Mouse (Mus musculus): ENCODE measurements around the gene Wdpcp. TPM values are rescaled to one million over a fixed set of nuclear protein-coding genes. Genes with fewer than 3 reads are reported as not detected.
"Not testable (repeated sequence)": the region's sequence is repeated elsewhere in the genome, so short reads cannot be mapped to it uniquely, and the experiment has no call there.

The Wdpcp gene
- 9.0 and 10.3 TPM in 2 replicates for polyA plus RNA-seq (2014; fragmentation: Nextera tagmentation; extraction: Ambion mirVana)

DNA sequence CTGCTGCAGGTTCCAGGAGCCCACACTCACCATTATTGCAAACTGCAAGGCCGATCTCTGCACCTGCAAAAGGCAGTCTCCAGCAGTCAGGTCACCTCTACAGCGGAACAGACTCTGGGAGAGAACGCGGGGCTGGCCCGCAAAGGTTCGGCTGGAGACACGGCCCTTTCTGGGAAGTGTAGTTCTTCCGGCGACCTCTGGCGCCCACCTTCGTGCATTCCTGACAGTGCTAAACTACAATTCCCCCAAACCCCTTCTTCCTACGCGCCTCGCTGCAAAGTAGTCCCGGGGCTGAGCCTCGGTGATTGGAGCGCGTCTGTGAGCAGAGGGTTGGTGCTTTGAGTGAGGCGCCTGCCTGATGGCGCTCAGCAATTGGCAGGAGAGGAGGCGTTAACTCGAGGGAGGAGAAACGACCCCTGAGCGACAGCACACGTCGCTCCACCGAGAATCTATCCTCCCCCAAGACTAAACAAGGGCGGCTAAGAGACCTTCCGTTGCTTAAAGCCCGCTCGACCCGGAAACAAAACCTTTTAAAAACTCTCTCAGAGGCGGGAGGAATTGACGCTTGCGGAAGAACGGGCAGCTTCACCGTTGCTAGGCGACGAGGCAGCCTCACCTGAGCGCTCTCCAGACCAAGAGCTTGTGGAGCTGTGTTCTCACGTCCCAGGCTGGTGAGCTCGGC is at the start of gene Wdpcp, which contains the start of gene Mdh1:
Gene Wdpcp (plus strand): TSS at position 536 of the 682 bp plus-strand sequence.
Gene Mdh1 (minus strand): TSS at position 668 of the 682 bp plus-strand sequence.
- H3K4me2 ChIP-seq (ENCODE audit: low read depth, low read length) = peak within 1 kb of the TSS; percentile 67
- DNase-seq (ENCODE audit: low spot score) (peak; percentile 99), ATAC-seq (ENCODE audit: low read depth) (peak; percentile 99)
- peak within 1 kb of the TSS; percentile 74 for H3K9ac ChIP-seq (ENCODE audit: low read depth, low read length)
- peak within 1 kb of the TSS; percentile 86 for H3K4me3 ChIP-seq (ENCODE audit: low read depth, low read length)
- under 1% methylated on average over 41 of the region's 42 CpGs for WGBS
- no peaks in the 10 kb centered on the region for H3K9me3 ChIP-seq (ENCODE audit: control insufficient read depth, low read length)
- H3K27ac ChIP-seq (replicated peaks; ENCODE audit: low read depth, low read length) = peak within 1 kb of the TSS; percentile 70
- no peaks in the 10 kb centered on the region for H3K27me3 ChIP-seq (replicated peaks; ENCODE audit: control insufficient read depth, insufficient read depth, low read length)
- H3K36me3 ChIP-seq (ENCODE audit: control insufficient read depth, insufficient read depth, low read length) = peaks cover 2% of the 10 kb centered on the region; the same call in 1 of the 2 replicates
- H3K4me1 ChIP-seq (ENCODE audit: control insufficient read depth, insufficient read depth, low read length) = peaks cover 7% of the 10 kb centered on the region

DNA sequence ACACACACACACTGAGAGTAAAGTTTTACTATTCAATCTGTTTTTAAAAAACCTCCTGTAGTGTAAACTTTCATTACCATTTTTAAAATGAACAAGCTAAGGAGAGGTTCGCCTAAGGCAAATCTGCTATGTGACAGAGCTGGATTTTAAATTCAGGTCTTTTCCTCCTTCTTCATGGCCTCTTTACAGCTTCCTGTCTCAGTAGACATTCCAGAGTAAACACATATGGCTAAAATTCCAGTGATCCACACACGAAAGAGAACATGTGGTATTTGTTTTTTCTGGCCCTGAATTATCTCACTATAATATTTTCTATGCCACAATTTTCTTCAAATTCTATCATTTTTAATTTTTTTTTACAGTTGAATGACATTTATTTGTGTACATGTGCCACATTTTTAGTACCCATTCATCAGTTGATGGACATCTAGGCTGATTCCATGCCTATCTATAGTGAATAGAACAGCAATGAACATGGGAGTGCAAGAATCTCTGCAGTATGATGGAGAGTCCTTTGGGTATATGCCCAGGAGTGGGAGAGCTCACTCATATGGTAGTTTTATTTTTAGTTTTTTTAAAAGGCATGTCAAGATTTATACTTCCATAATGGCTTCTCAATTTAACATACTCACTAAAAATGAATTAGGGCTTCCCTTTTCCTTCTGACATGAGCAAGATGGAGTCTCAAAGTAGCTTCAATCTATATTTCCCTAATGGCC is 43.2 kb upstream of the Wdpcp start:
- Histone ChIP-seq H3K27ac (replicated peaks; ENCODE audit: low read depth, low read length) (no peak overlapping the region; the same call in 1 of the 2 replicates), H3K4me3 (ENCODE audit: low read depth, low read length) (no peak overlapping the region), H3K27me3 (replicated peaks; ENCODE audit: control insufficient read depth, insufficient read depth, low read length) (no peaks in the 10 kb centered on the region), H3K36me3 (ENCODE audit: control insufficient read depth, insufficient read depth, low read length) (no peaks in the 10 kb centered on the region), H3K9ac (ENCODE audit: low read depth, low read length) (no peak overlapping the region), H3K4me1 (ENCODE audit: control insufficient read depth, insufficient read depth, low read length) (no peaks in the 10 kb centered on the region), H3K4me2 (ENCODE audit: low read depth, low read length) (no peak overlapping the region), H3K9me3 (ENCODE audit: control insufficient read depth, low read length) (no peaks in the 10 kb centered on the region)
- DNase-seq (ENCODE audit: low spot score) = peak; percentile 26
- 23% methylated on average over 2 of the region's 2 CpGs for WGBS
- no peak for ATAC-seq (ENCODE audit: low read depth)

DNA sequence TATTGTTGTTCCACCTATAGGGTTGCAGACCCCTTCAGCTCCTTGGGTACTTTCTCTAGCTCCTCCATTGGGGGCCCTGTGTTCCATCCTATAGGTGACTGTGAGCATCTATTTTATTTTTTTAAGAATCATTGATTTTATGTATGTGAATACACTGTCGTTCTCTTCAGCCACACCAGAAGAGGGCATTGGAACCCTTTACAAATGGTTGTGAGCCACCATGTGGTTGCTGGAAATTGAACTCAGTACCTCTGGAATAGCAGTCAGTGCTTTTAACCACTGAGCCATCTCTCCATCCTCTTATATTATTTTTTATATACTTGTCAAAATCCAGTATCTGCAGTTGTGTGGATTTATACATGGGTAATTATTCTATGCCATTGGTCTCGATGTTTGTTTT is 41.2 kb upstream of the Wdpcp start:
- H3K4me3 ChIP-seq (ENCODE audit: low read depth, low read length); H3K27ac ChIP-seq (replicated peaks; ENCODE audit: low read depth, low read length); DNase-seq (ENCODE audit: low spot score); H3K9me3 ChIP-seq (ENCODE audit: control insufficient read depth, low read length); H3K36me3 ChIP-seq (ENCODE audit: control insufficient read depth, insufficient read depth, low read length); ATAC-seq (ENCODE audit: low read depth); H3K4me2 ChIP-seq (ENCODE audit: low read depth, low read length); H3K4me1 ChIP-seq (ENCODE audit: control insufficient read depth, insufficient read depth, low read length); H3K9ac ChIP-seq (ENCODE audit: low read depth, low read length); H3K27me3 ChIP-seq (replicated peaks; ENCODE audit: control insufficient read depth, insufficient read depth, low read length): not testable (repeated sequence)
- 81% methylated on average over 2 of the region's 2 CpGs for WGBS

DNA sequence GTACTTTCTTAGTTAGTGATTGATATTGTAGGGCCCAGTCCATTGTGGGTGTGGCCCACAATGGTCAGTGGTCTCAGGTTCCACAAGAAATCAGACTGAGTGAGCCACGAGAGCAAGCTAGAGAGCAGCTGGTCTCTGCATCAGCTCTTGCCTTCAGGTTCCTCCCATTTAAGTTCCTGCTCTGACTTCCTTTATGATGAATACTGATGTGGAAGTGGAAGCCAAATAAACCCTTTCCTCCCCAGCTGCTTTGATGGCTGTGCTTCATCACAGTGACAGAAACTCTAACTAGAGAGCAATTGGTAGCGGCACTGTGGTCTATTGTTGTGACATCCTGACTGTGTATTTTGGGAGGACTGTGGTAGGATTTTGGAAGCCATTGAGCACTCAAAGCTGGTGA is 32.0 kb upstream of the Wdpcp start:
- Histone ChIP-seq H3K4me3 (ENCODE audit: low read depth, low read length) (no peak overlapping the region), H3K4me2 (ENCODE audit: low read depth, low read length) (no peak overlapping the region), H3K27me3 (replicated peaks; ENCODE audit: control insufficient read depth, insufficient read depth, low read length) (no peaks in the 10 kb centered on the region), H3K36me3 (ENCODE audit: control insufficient read depth, insufficient read depth, low read length) (no peaks in the 10 kb centered on the region), H3K27ac (replicated peaks; ENCODE audit: low read depth, low read length) (no peak overlapping the region), H3K9ac (ENCODE audit: low read depth, low read length) (no peak overlapping the region), H3K9me3 (ENCODE audit: control insufficient read depth, low read length) (no peaks in the 10 kb centered on the region), H3K4me1 (ENCODE audit: control insufficient read depth, insufficient read depth, low read length) (no peaks in the 10 kb centered on the region)
- 42% methylated on average over 2 of the region's 2 CpGs for WGBS
- ATAC-seq (ENCODE audit: low read depth) (no peak), DNase-seq (ENCODE audit: low spot score) (no peak)

DNA sequence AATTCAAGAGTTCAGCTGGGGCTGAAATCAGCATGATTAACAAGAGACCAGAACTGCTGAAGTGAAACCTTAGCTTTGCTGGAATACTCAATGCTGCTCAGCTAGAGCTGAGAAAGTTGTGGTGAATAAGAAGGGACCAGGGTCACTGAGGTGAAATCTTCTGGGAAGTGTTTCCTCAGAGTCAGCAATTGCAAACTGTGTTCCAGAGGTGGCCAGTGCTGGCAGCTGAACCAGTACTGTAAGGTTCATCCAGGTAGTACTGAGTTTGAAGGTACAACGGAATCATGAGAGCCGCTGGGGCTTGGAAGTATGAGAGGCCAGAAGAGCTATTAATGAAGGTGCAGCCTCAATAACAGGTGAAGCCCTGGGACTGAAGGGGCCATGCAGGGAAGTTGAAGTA is 31.4 kb upstream of the Wdpcp start:
- WGBS = 95% methylated on average over 2 of the region's 2 CpGs
- H3K27me3 ChIP-seq (replicated peaks; ENCODE audit: control insufficient read depth, insufficient read depth, low read length) = no peaks in the 10 kb centered on the region
- H3K9me3 ChIP-seq (ENCODE audit: control insufficient read depth, low read length) = no peaks in the 10 kb centered on the region
- H3K9ac ChIP-seq (ENCODE audit: low read depth, low read length) = no peak overlapping the region
- DNase-seq (ENCODE audit: low spot score) (no peak), ATAC-seq (ENCODE audit: low read depth) (no peak)
- no peak overlapping the region for H3K27ac ChIP-seq (replicated peaks; ENCODE audit: low read depth, low read length)
- H3K36me3 ChIP-seq (ENCODE audit: control insufficient read depth, insufficient read depth, low read length) = no peaks in the 10 kb centered on the region
- no peaks in the 10 kb centered on the region for H3K4me1 ChIP-seq (ENCODE audit: control insufficient read depth, insufficient read depth, low read length)
- no peak overlapping the region for H3K4me3 ChIP-seq (ENCODE audit: low read depth, low read length)
- H3K4me2 ChIP-seq (ENCODE audit: low read depth, low read length) = no peak overlapping the region

DNA sequence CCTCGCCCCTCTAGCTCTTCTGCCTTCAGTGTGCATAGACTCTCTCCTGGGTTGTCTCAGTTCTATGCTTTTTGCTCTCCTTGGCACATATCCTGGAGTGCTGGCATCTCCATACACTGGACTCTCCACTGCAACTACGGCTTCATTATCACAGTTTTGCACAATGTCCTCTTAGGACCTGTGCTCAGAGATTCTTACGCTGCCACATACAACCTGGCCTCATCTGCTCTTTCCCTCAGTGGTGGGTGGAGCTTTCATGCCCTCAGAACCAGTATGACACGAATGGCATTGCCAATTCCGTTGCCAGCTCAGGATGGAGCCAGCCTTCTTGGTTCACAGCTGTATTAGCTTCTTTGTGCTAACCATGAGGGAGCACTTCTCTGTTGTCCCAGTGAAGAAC is 29.3 kb upstream of the Wdpcp start:
- 73% methylated on average over 5 of the region's 5 CpGs for WGBS
- DNase-seq (ENCODE audit: low spot score) = no peak
- Histone ChIP-seq H3K4me1 (ENCODE audit: control insufficient read depth, insufficient read depth, low read length) (no peaks in the 10 kb centered on the region), H3K9ac (ENCODE audit: low read depth, low read length) (no peak overlapping the region), H3K4me3 (ENCODE audit: low read depth, low read length) (no peak overlapping the region), H3K9me3 (ENCODE audit: control insufficient read depth, low read length) (no peaks in the 10 kb centered on the region), H3K4me2 (ENCODE audit: low read depth, low read length) (no peak overlapping the region), H3K27ac (replicated peaks; ENCODE audit: low read depth, low read length) (no peak overlapping the region), H3K27me3 (replicated peaks; ENCODE audit: control insufficient read depth, insufficient read depth, low read length) (no peaks in the 10 kb centered on the region), H3K36me3 (ENCODE audit: control insufficient read depth, insufficient read depth, low read length) (no peaks in the 10 kb centered on the region)
- no peak for ATAC-seq (ENCODE audit: low read depth)

DNA sequence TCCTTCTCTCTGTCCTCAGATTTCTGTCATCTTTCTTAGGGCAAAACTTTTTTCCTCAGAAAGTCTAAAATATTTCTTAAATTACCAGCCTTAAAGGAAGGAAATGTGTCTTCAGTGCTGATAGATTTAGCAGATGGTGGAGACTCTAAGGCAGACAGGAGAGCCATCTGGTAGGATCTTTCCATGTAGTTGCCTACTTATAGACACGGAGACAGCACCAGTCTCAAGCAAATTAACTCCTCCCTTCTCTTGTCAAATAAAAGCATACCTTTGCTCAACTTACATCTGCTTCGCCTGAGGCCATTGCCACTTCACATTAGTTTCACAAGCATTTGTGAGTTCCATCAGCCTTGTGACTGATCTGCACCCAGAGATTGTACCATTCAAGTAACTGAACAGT is 27.0 kb upstream of the Wdpcp start:
- H3K27ac ChIP-seq (replicated peaks; ENCODE audit: low read depth, low read length) = no peak overlapping the region
- peak; percentile 35 for DNase-seq (ENCODE audit: low spot score)
- H3K4me3 ChIP-seq (ENCODE audit: low read depth, low read length) = no peak overlapping the region
- WGBS = 53% methylated on average over 2 of the region's 2 CpGs
- H3K27me3 ChIP-seq (replicated peaks; ENCODE audit: control insufficient read depth, insufficient read depth, low read length) = no peaks in the 10 kb centered on the region
- no peaks in the 10 kb centered on the region for H3K4me1 ChIP-seq (ENCODE audit: control insufficient read depth, insufficient read depth, low read length)
- no peak for ATAC-seq (ENCODE audit: low read depth)
- no peaks in the 10 kb centered on the region for H3K9me3 ChIP-seq (ENCODE audit: control insufficient read depth, low read length)
- no peak overlapping the region for H3K4me2 ChIP-seq (ENCODE audit: low read depth, low read length)
- H3K36me3 ChIP-seq (ENCODE audit: control insufficient read depth, insufficient read depth, low read length) = no peaks in the 10 kb centered on the region
- H3K9ac ChIP-seq (ENCODE audit: low read depth, low read length) = no peak overlapping the region

DNA sequence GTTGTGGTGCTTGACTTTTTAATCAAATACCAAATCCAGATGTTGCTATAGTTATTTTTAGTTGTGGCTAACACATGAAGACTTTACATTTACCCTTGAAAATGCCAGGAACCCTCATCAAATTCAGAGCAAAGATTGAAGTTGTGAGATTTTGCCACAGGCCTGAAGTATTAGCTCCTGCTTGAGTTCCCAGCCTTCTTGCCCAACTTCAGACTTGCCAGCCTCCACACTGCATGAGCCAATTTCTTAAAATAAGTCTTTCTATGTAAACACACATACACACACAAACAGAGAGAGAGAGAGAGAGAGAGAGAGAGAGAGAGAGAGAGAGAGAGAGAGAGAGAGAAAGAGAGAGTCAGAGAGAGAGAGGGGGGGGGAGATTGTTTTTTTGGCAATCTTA is 26.1 kb upstream of the Wdpcp start:
- H3K27me3 ChIP-seq (replicated peaks; ENCODE audit: control insufficient read depth, insufficient read depth, low read length) = no peaks in the 10 kb centered on the region
- H3K4me2 ChIP-seq (ENCODE audit: low read depth, low read length) = no peak overlapping the region
- ATAC-seq (ENCODE audit: low read depth) (no peak), DNase-seq (ENCODE audit: low spot score) (no peak)
- no peaks in the 10 kb centered on the region for H3K36me3 ChIP-seq (ENCODE audit: control insufficient read depth, insufficient read depth, low read length)
- H3K9ac ChIP-seq (ENCODE audit: low read depth, low read length) = no peak overlapping the region
- no peak overlapping the region for H3K27ac ChIP-seq (replicated peaks; ENCODE audit: low read depth, low read length)
- no peak overlapping the region for H3K4me3 ChIP-seq (ENCODE audit: low read depth, low read length)
- H3K4me1 ChIP-seq (ENCODE audit: control insufficient read depth, insufficient read depth, low read length) = no peaks in the 10 kb centered on the region
- no peaks in the 10 kb centered on the region for H3K9me3 ChIP-seq (ENCODE audit: control insufficient read depth, low read length)

DNA sequence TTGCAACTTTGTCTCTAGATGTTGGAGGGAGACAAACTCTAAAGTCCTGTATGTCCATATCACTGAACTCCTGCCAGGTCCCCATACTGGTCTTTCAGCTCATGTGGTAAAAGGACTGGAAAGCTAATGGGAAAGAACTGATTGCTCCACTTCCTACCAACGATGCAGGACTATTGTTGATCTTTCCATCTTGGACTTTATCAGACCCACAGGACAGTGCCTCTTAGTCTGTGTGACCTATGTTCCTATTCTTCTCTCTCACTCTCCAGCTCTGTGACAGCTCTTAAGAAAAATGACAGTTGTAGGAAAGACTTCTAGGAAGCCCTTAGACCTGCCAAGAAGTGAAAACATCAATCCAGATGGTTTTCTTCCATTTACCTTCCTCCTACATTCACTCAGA is 25.4 kb upstream of the Wdpcp start:
- WGBS = 77% methylated on average over 1 of the region's 1 CpGs
- Histone ChIP-seq H3K27ac (replicated peaks; ENCODE audit: low read depth, low read length) (no peak overlapping the region), H3K9me3 (ENCODE audit: control insufficient read depth, low read length) (no peaks in the 10 kb centered on the region), H3K4me1 (ENCODE audit: control insufficient read depth, insufficient read depth, low read length) (no peaks in the 10 kb centered on the region), H3K36me3 (ENCODE audit: control insufficient read depth, insufficient read depth, low read length) (no peaks in the 10 kb centered on the region), H3K9ac (ENCODE audit: low read depth, low read length) (no peak overlapping the region), H3K4me2 (ENCODE audit: low read depth, low read length) (no peak overlapping the region), H3K4me3 (ENCODE audit: low read depth, low read length) (no peak overlapping the region), H3K27me3 (replicated peaks; ENCODE audit: control insufficient read depth, insufficient read depth, low read length) (no peaks in the 10 kb centered on the region)
- DNase-seq (ENCODE audit: low spot score) (no peak), ATAC-seq (ENCODE audit: low read depth) (no peak)
